Mouse (Mus musculus) lung, postnatal 10 days (tissue): ENCODE results near the gene Olfr429.
"Not testable (repeated sequence)": the region's sequence is repeated elsewhere in the genome, so short reads cannot be mapped to it uniquely, and the experiment has no call there.

Experiments
- DNase-seq: peaks from one replicate; pipeline ENCODE4 v3.0.0; 2021

Olfr429 gene

GRCm38 (mm10) chr1:174084031-174084430 is at the start of gene Olfr429:
Gene Olfr429 (plus strand): TSS chr1:174084331.
- DNase-seq, result no peak

- no peak for DNase-seq
Observed at GRCm38 (mm10) chr1:174035841-174036240, 48.3 kb upstream of the Olfr429 start.

- no peak for DNase-seq
Observed at GRCm38 (mm10) chr1:174038480-174038879, 45.7 kb upstream of the Olfr429 start.

- peak; percentile 78 for DNase-seq
Observed at GRCm38 (mm10) chr1:174040523-174041177, 43.5 kb upstream of the Olfr429 start, which contains the start of gene Olfr433. Gene Olfr433 (plus strand): TSS chr1:174040705.

- not testable (repeated sequence) for DNase-seq
Observed at GRCm38 (mm10) chr1:174042091-174042884, 41.8 kb upstream of the Olfr429 start.

GRCm38 (mm10) chr1:174044431-174044830 is 39.7 kb upstream of the Olfr429 start:
- DNase-seq, result no peak

GRCm38 (mm10) chr1:174048227-174048626 is 35.9 kb upstream of the Olfr429 start:
- DNase-seq, result not testable (repeated sequence)

- DNase-seq, result no peak
Observed at GRCm38 (mm10) chr1:174048893-174049292, 35.2 kb upstream of the Olfr429 start, which contains the start of gene Olfr432. Gene Olfr432 (plus strand): TSS chr1:174049205.

- not testable (repeated sequence) for DNase-seq
Observed at GRCm38 (mm10) chr1:174049357-174049756, 34.8 kb upstream of the Olfr429 start.

- no peak for DNase-seq
Observed at GRCm38 (mm10) chr1:174050532-174050931, 33.6 kb upstream of the Olfr429 start.

- DNase-seq, result no peak
Observed at GRCm38 (mm10) chr1:174051515-174051914, 32.6 kb upstream of the Olfr429 start.

- DNase-seq, result no peak
Observed at GRCm38 (mm10) chr1:174051931-174052536, 32.1 kb upstream of the Olfr429 start.

- DNase-seq, result no peak
Observed at GRCm38 (mm10) chr1:174052981-174053380, 31.1 kb upstream of the Olfr429 start.

GRCm38 (mm10) chr1:174055248-174055647 is 28.9 kb upstream of the Olfr429 start:
- DNase-seq, result no peak

- DNase-seq, result no peak
Observed at GRCm38 (mm10) chr1:174066305-174066704, 17.8 kb upstream of the Olfr429 start, which contains the start of gene Olfr430. Gene Olfr430 (plus strand): TSS chr1:174066605.

GRCm38 (mm10) chr1:174096591-174096990 is 12.5 kb downstream of the Olfr429 start, which contains the start of gene Olfr427:
Gene Olfr427 (plus strand): TSS chr1:174096891.
- DNase-seq, result no peak

GRCm38 (mm10) chr1:174103735-174104134 is 19.6 kb downstream of the Olfr429 start:
- no peak for DNase-seq

GRCm38 (mm10) chr1:174121062-174121461 is 36.9 kb downstream of the Olfr429 start, which contains the start of gene Olfr231:
Gene Olfr231 (minus strand): TSS chr1:174121162.
- no peak for DNase-seq

GRCm38 (mm10) chr1:174131217-174131616 is 47.1 kb downstream of the Olfr429 start, which contains the start of gene Olfr424:
Gene Olfr424 (plus strand): TSS chr1:174131517.
- DNase-seq, result no peak

- no peak for DNase-seq
Observed at GRCm38 (mm10) chr1:174131999-174132398, 47.9 kb downstream of the Olfr429 start.
